Mouse (Mus musculus): ENCODE measurements around the gene Zfp11. TPM values are rescaled to one million over a fixed set of nuclear protein-coding genes. Genes with fewer than 3 reads are reported as not detected.
"Not testable (repeated sequence)": the region's sequence is repeated elsewhere in the genome, so short reads cannot be mapped to it uniquely, and the experiment has no call there.

Gene Zfp11
- polyA plus RNA-seq, 1 experiment from 2014 or later, result 8.2 TPM

- 95% methylated on average over 10 of the region's 10 CpGs for WGBS
- Histone ChIP-seq H3K9ac (no peak overlapping the region), H3K4me2 (no peak overlapping the region), H3K4me1 (replicated peaks) (peaks cover 13% of the 10 kb centered on the region), H3K4me3 (no peak overlapping the region), H3K9me3 (no peaks in the 10 kb centered on the region), H3K27me3 (no peaks in the 10 kb centered on the region), H3K27ac (no peak overlapping the region), H3K36me3 (no peaks in the 10 kb centered on the region)
- no peak for ATAC-seq (ENCODE audit: low FRiP score)
These were observed 3.5 kb downstream of the Zfp11 start for GRCm38 (mm10) chr5:129666271-129666909.

- Histone ChIP-seq H3K9me3 (no peaks in the 10 kb centered on the region), H3K36me3 (peaks cover 20% of the 10 kb centered on the region), H3K4me1 (replicated peaks) (peaks cover 9% of the 10 kb centered on the region), H3K4me2 (no peak overlapping the region), H3K4me3 (no peak overlapping the region), H3K27ac (no peak overlapping the region), H3K9ac (no peak overlapping the region), H3K27me3 (no peaks in the 10 kb centered on the region)
- no peak for ATAC-seq (ENCODE audit: low FRiP score)
- 92% methylated on average over 5 of the region's 5 CpGs for WGBS
These were observed 5.8 kb downstream of the Zfp11 start for GRCm38 (mm10) chr5:129664090-129664489.

- H3K36me3 ChIP-seq, result peaks cover 65% of the 10 kb centered on the region
- H3K9ac ChIP-seq, result no peak overlapping the region
- H3K9me3 ChIP-seq, result no peaks in the 10 kb centered on the region
- no peak for ATAC-seq (ENCODE audit: low FRiP score)
- no peak overlapping the region for H3K27ac ChIP-seq
- H3K4me1 ChIP-seq (replicated peaks), result no peaks in the 10 kb centered on the region
- no peak overlapping the region for H3K4me2 ChIP-seq
- H3K4me3 ChIP-seq, result no peak overlapping the region
- no peaks in the 10 kb centered on the region for H3K27me3 ChIP-seq
- WGBS, result 93% methylated on average over 15 of the region's 15 CpGs
These were observed 12.0 kb downstream of the Zfp11 start for GRCm38 (mm10) chr5:129657931-129658330.

- no peaks in the 10 kb centered on the region for H3K27me3 ChIP-seq
- H3K9ac ChIP-seq, result no peak overlapping the region
- no peaks in the 10 kb centered on the region for H3K9me3 ChIP-seq
- peaks cover 70% of the 10 kb centered on the region for H3K36me3 ChIP-seq
- no peak overlapping the region for H3K4me2 ChIP-seq
- ATAC-seq (ENCODE audit: low FRiP score), result no peak
- H3K4me3 ChIP-seq, result no peak overlapping the region
- WGBS, result 96% methylated on average over 10 of the region's 10 CpGs
- H3K27ac ChIP-seq, result no peak overlapping the region
- no peaks in the 10 kb centered on the region for H3K4me1 ChIP-seq (replicated peaks)
These were observed 12.9 kb downstream of the Zfp11 start for GRCm38 (mm10) chr5:129657016-129657415.

GRCm38 (mm10) chr5:129650858-129651257 is 19.0 kb downstream of the Zfp11 start:
- Histone ChIP-seq H3K4me1 (replicated peaks) (no peaks in the 10 kb centered on the region), H3K4me3 (no peak overlapping the region), H3K9ac (no peak overlapping the region), H3K9me3 (no peaks in the 10 kb centered on the region), H3K27ac (no peak overlapping the region), H3K4me2 (no peak overlapping the region), H3K27me3 (no peaks in the 10 kb centered on the region), H3K36me3 (peaks cover 24% of the 10 kb centered on the region)
- ATAC-seq (ENCODE audit: low FRiP score), result no peak
- WGBS, result 89% methylated on average over 5 of the region's 5 CpGs

- 86% methylated on average over 2 of the region's 2 CpGs for WGBS
- H3K9me3 ChIP-seq; H3K27ac ChIP-seq; H3K9ac ChIP-seq; H3K27me3 ChIP-seq; H3K36me3 ChIP-seq; H3K4me1 ChIP-seq (replicated peaks); H3K4me2 ChIP-seq; ATAC-seq (ENCODE audit: low FRiP score); H3K4me3 ChIP-seq: not testable (repeated sequence)
These were observed 37.3 kb downstream of the Zfp11 start for GRCm38 (mm10) chr5:129632270-129633250.

- not testable (repeated sequence) for H3K4me2 ChIP-seq; H3K9ac ChIP-seq; H3K9me3 ChIP-seq; H3K4me3 ChIP-seq; H3K27ac ChIP-seq; H3K36me3 ChIP-seq; H3K4me1 ChIP-seq (replicated peaks); H3K27me3 ChIP-seq; ATAC-seq (ENCODE audit: low FRiP score)
- WGBS, result 85% methylated on average over 4 of the region's 4 CpGs
These were observed 43.3 kb downstream of the Zfp11 start for GRCm38 (mm10) chr5:129626586-129626985.

- Histone ChIP-seq H3K4me3 (no peak overlapping the region), H3K27ac (no peak overlapping the region), H3K27me3 (no peaks in the 10 kb centered on the region), H3K4me1 (replicated peaks) (no peaks in the 10 kb centered on the region), H3K4me2 (no peak overlapping the region), H3K36me3 (no peaks in the 10 kb centered on the region), H3K9ac (no peak overlapping the region), H3K9me3 (no peaks in the 10 kb centered on the region)
- ATAC-seq (ENCODE audit: low FRiP score), result no peak
- WGBS, result 89% methylated on average over 6 of the region's 6 CpGs
These were observed 43.8 kb downstream of the Zfp11 start for GRCm38 (mm10) chr5:129626099-129626498.

- H3K36me3 ChIP-seq, result no peaks in the 10 kb centered on the region
- WGBS, result 82% methylated on average over 5 of the region's 5 CpGs
- ATAC-seq (ENCODE audit: low FRiP score), result no peak
- no peaks in the 10 kb centered on the region for H3K27me3 ChIP-seq
- H3K4me1 ChIP-seq (replicated peaks), result no peaks in the 10 kb centered on the region
- no peak overlapping the region for H3K4me3 ChIP-seq
- no peak overlapping the region for H3K27ac ChIP-seq
- H3K9me3 ChIP-seq, result no peaks in the 10 kb centered on the region
- no peak overlapping the region for H3K9ac ChIP-seq
- no peak overlapping the region for H3K4me2 ChIP-seq
These were observed 48.5 kb downstream of the Zfp11 start for GRCm38 (mm10) chr5:129621361-129621760.

- ATAC-seq (ENCODE audit: low FRiP score); H3K9ac ChIP-seq; H3K4me1 ChIP-seq (replicated peaks); H3K27ac ChIP-seq; H3K36me3 ChIP-seq; H3K4me3 ChIP-seq; H3K4me2 ChIP-seq; H3K9me3 ChIP-seq; H3K27me3 ChIP-seq: not testable (repeated sequence)
- 60% methylated on average over 9 of the region's 9 CpGs for WGBS
These were observed 49.3 kb downstream of the Zfp11 start for GRCm38 (mm10) chr5:129620600-129620999.

GRCm38 (mm10) chr5:129611060-129611459 is 58.8 kb downstream of the Zfp11 start:
- Histone ChIP-seq H3K9ac (no peak overlapping the region), H3K36me3 (peaks cover 10% of the 10 kb centered on the region), H3K27me3 (no peaks in the 10 kb centered on the region), H3K4me2 (no peak overlapping the region), H3K9me3 (no peaks in the 10 kb centered on the region), H3K27ac (0 out of 2 replicates have a peak overlapping the region, but pooled peaks have one; percentile 6), H3K4me1 (replicated peaks) (no peaks in the 10 kb centered on the region), H3K4me3 (no peak overlapping the region)
- 17% methylated on average over 1 of the region's 1 CpGs for WGBS
- no peak for ATAC-seq (ENCODE audit: low FRiP score)

GRCm38 (mm10) chr5:129607476-129607875 is 62.4 kb downstream of the Zfp11 start:
- peaks cover 28% of the 10 kb centered on the region for H3K36me3 ChIP-seq
- no peak overlapping the region for H3K27ac ChIP-seq
- H3K4me3 ChIP-seq, result no peak overlapping the region
- WGBS, result 88% methylated on average over 8 of the region's 8 CpGs
- H3K9ac ChIP-seq, result no peak overlapping the region
- no peak overlapping the region for H3K4me2 ChIP-seq
- no peaks in the 10 kb centered on the region for H3K4me1 ChIP-seq (replicated peaks)
- no peaks in the 10 kb centered on the region for H3K9me3 ChIP-seq
- H3K27me3 ChIP-seq, result no peaks in the 10 kb centered on the region
- no peak for ATAC-seq (ENCODE audit: low FRiP score)

All from hindbrain, embryonic 13.5 days (tissue).